Mouse (Mus musculus): Measurements from ENCODE around the gene Osbpl8. TPM values are rescaled to one million over a fixed set of nuclear protein-coding genes. Genes with fewer than 3 reads are reported as not detected.

Gene Osbpl8
- polyA plus RNA-seq, 1 experiment from 2014 or later, result 15.2 TPM

GRCm38 (mm10) chr10:111298140-111299098 lies 133.9 kb downstream of the Osbpl8 start, which contains the start of gene Bbs10:
Gene Bbs10 (plus strand): TSS chr10:111298679.
- under 1% methylated on average over 54 of the region's 54 CpGs for WGBS
- peak; percentile 99 for ATAC-seq
- Histone ChIP-seq H3K4me1 (ENCODE audit: control insufficient read depth, insufficient read depth, low read length) (peaks cover 6% of the 10 kb centered on the region), H3K27me3 (ENCODE audit: control insufficient read depth, insufficient read depth, low read depth, low read length) (no peaks in the 10 kb centered on the region), H3K9me3 (replicated peaks; ENCODE audit: control insufficient read depth, low read length, poor library complexity, severe bottlenecking) (no peaks in the 10 kb centered on the region), H3K9ac (ENCODE audit: low read depth, low read length) (peak within 1 kb of the TSS; percentile 80), H3K36me3 (ENCODE audit: control insufficient read depth, insufficient read depth, low read length) (no peaks in the 10 kb centered on the region), H3K4me2 (ENCODE audit: low read length) (peak within 1 kb of the TSS; percentile 75), H3K27ac (ENCODE audit: low read length) (peak within 1 kb of the TSS; percentile 96), H3K4me3 (ENCODE audit: low read depth, low read length) (peak within 1 kb of the TSS; percentile 75)

GRCm38 (mm10) chr10:111299591-111299990 lies 135.0 kb downstream of the Osbpl8 start:
- H3K9ac ChIP-seq (ENCODE audit: low read depth, low read length), result no peak overlapping the region
- no peaks in the 10 kb centered on the region for H3K9me3 ChIP-seq (replicated peaks; ENCODE audit: control insufficient read depth, low read length, poor library complexity, severe bottlenecking)
- no peak overlapping the region for H3K4me2 ChIP-seq (ENCODE audit: low read length)
- no peaks in the 10 kb centered on the region for H3K36me3 ChIP-seq (ENCODE audit: control insufficient read depth, insufficient read depth, low read length)
- H3K4me3 ChIP-seq (ENCODE audit: low read depth, low read length), result no peak overlapping the region
- no peak for ATAC-seq
- peaks cover 6% of the 10 kb centered on the region for H3K4me1 ChIP-seq (ENCODE audit: control insufficient read depth, insufficient read depth, low read length)
- 75% methylated on average over 6 of the region's 6 CpGs for WGBS
- H3K27ac ChIP-seq (ENCODE audit: low read length), result no peak overlapping the region
- H3K27me3 ChIP-seq (ENCODE audit: control insufficient read depth, insufficient read depth, low read depth, low read length), result no peaks in the 10 kb centered on the region

- 97% methylated on average over 5 of the region's 5 CpGs for WGBS
- no peak overlapping the region for H3K4me2 ChIP-seq (ENCODE audit: low read length)
Observed at GRCm38 (mm10) chr10:111301041-111301440, 136.5 kb downstream of the Osbpl8 start.

GRCm38 (mm10) chr10:111302486-111302885 lies 137.9 kb downstream of the Osbpl8 start:
- H3K4me2 ChIP-seq (ENCODE audit: low read length), result no peak overlapping the region
- H3K9ac ChIP-seq (ENCODE audit: low read depth, low read length), result no peak overlapping the region
- H3K4me1 ChIP-seq (ENCODE audit: control insufficient read depth, insufficient read depth, low read length), result peaks cover 6% of the 10 kb centered on the region
- ATAC-seq, result no peak
- no peaks in the 10 kb centered on the region for H3K27me3 ChIP-seq (ENCODE audit: control insufficient read depth, insufficient read depth, low read depth, low read length)
- H3K4me3 ChIP-seq (ENCODE audit: low read depth, low read length), result no peak overlapping the region
- H3K36me3 ChIP-seq (ENCODE audit: control insufficient read depth, insufficient read depth, low read length), result no peaks in the 10 kb centered on the region
- WGBS, result 93% methylated on average over 6 of the region's 6 CpGs
- H3K9me3 ChIP-seq (replicated peaks; ENCODE audit: control insufficient read depth, low read length, poor library complexity, severe bottlenecking), result no peaks in the 10 kb centered on the region
- no peak overlapping the region for H3K27ac ChIP-seq (ENCODE audit: low read length)

More at GRCm38 (mm10) chr10:111301041-111301440, 136.5 kb downstream of the Osbpl8 start:
- ATAC-seq, result no peak
- no peaks in the 10 kb centered on the region for H3K9me3 ChIP-seq (replicated peaks; ENCODE audit: control insufficient read depth, low read length, poor library complexity, severe bottlenecking)
- H3K4me1 ChIP-seq (ENCODE audit: control insufficient read depth, insufficient read depth, low read length), result peaks cover 6% of the 10 kb centered on the region
- H3K27ac ChIP-seq (ENCODE audit: low read length), result no peak overlapping the region
- no peaks in the 10 kb centered on the region for H3K36me3 ChIP-seq (ENCODE audit: control insufficient read depth, insufficient read depth, low read length)
- H3K9ac ChIP-seq (ENCODE audit: low read depth, low read length), result no peak overlapping the region
- H3K4me3 ChIP-seq (ENCODE audit: low read depth, low read length), result no peak overlapping the region
- no peaks in the 10 kb centered on the region for H3K27me3 ChIP-seq (ENCODE audit: control insufficient read depth, insufficient read depth, low read depth, low read length)

GRCm38 (mm10) chr10:111308850-111309501 lies 144.4 kb downstream of the Osbpl8 start:
- Histone ChIP-seq H3K36me3 (ENCODE audit: control insufficient read depth, insufficient read depth, low read length) (no peaks in the 10 kb centered on the region), H3K4me2 (ENCODE audit: low read length) (no peak overlapping the region), H3K4me3 (ENCODE audit: low read depth, low read length) (no peak overlapping the region), H3K4me1 (ENCODE audit: control insufficient read depth, insufficient read depth, low read length) (no peaks in the 10 kb centered on the region), H3K27me3 (ENCODE audit: control insufficient read depth, insufficient read depth, low read depth, low read length) (no peaks in the 10 kb centered on the region), H3K9ac (ENCODE audit: low read depth, low read length) (no peak overlapping the region), H3K9me3 (replicated peaks; ENCODE audit: control insufficient read depth, low read length, poor library complexity, severe bottlenecking) (no peaks in the 10 kb centered on the region), H3K27ac (ENCODE audit: low read length) (no peak overlapping the region)
- WGBS, result 90% methylated on average over 13 of the region's 13 CpGs
- ATAC-seq, result no peak

- no peak for ATAC-seq
- H3K27me3 ChIP-seq (ENCODE audit: control insufficient read depth, insufficient read depth, low read depth, low read length), result no peaks in the 10 kb centered on the region
- no peaks in the 10 kb centered on the region for H3K9me3 ChIP-seq (replicated peaks; ENCODE audit: control insufficient read depth, low read length, poor library complexity, severe bottlenecking)
- WGBS, result 88% methylated on average over 6 of the region's 6 CpGs
- H3K27ac ChIP-seq (ENCODE audit: low read length), result no peak overlapping the region
- H3K36me3 ChIP-seq (ENCODE audit: control insufficient read depth, insufficient read depth, low read length), result no peaks in the 10 kb centered on the region
- no peak overlapping the region for H3K4me3 ChIP-seq (ENCODE audit: low read depth, low read length)
- no peaks in the 10 kb centered on the region; the same call in 1 of the 2 replicates for H3K4me1 ChIP-seq (ENCODE audit: control insufficient read depth, insufficient read depth, low read length)
- no peak overlapping the region for H3K4me2 ChIP-seq (ENCODE audit: low read length)
- no peak overlapping the region for H3K9ac ChIP-seq (ENCODE audit: low read depth, low read length)
Observed at GRCm38 (mm10) chr10:111313282-111313681, 148.7 kb downstream of the Osbpl8 start.

- no peak for ATAC-seq
- Histone ChIP-seq H3K36me3 (ENCODE audit: control insufficient read depth, insufficient read depth, low read length) (no peaks in the 10 kb centered on the region), H3K9ac (ENCODE audit: low read depth, low read length) (no peak overlapping the region), H3K27me3 (ENCODE audit: control insufficient read depth, insufficient read depth, low read depth, low read length) (no peaks in the 10 kb centered on the region), H3K4me1 (ENCODE audit: control insufficient read depth, insufficient read depth, low read length) (no peaks in the 10 kb centered on the region; the same call in 1 of the 2 replicates), H3K4me3 (ENCODE audit: low read depth, low read length) (no peak overlapping the region), H3K4me2 (ENCODE audit: low read length) (no peak overlapping the region), H3K27ac (ENCODE audit: low read length) (no peak overlapping the region), H3K9me3 (replicated peaks; ENCODE audit: control insufficient read depth, low read length, poor library complexity, severe bottlenecking) (no peaks in the 10 kb centered on the region)
- WGBS, result 81% methylated on average over 10 of the region's 10 CpGs
Observed at GRCm38 (mm10) chr10:111314636-111315395, 150.3 kb downstream of the Osbpl8 start.

- Histone ChIP-seq H3K9me3 (replicated peaks; ENCODE audit: control insufficient read depth, low read length, poor library complexity, severe bottlenecking) (no peaks in the 10 kb centered on the region), H3K4me3 (ENCODE audit: low read depth, low read length) (no peak overlapping the region), H3K27ac (ENCODE audit: low read length) (no peak overlapping the region), H3K4me1 (ENCODE audit: control insufficient read depth, insufficient read depth, low read length) (no peaks in the 10 kb centered on the region; the same call in 1 of the 2 replicates), H3K9ac (ENCODE audit: low read depth, low read length) (no peak overlapping the region), H3K36me3 (ENCODE audit: control insufficient read depth, insufficient read depth, low read length) (no peaks in the 10 kb centered on the region), H3K4me2 (ENCODE audit: low read length) (no peak overlapping the region), H3K27me3 (ENCODE audit: control insufficient read depth, insufficient read depth, low read depth, low read length) (no peaks in the 10 kb centered on the region)
- no peak for ATAC-seq
- WGBS, result 92% methylated on average over 3 of the region's 3 CpGs
Observed at GRCm38 (mm10) chr10:111315940-111316339, 151.4 kb downstream of the Osbpl8 start.

Data from midbrain, embryonic 16.5 days (tissue).